Mouse (Mus musculus) liver, postnatal 0 days (tissue): ENCODE measurements around the gene Uqcrh. TPM values are rescaled to one million over a fixed set of nuclear protein-coding genes. Genes with fewer than 3 reads are reported as not detected.

Source experiments
- ATAC-seq: fragments of 200-750 bp; cut with Nextera tagmentation; 2 replicates; pipeline ENCODE4 v1.8.0; 2017; ENCODE audit warnings: mild to moderate bottlenecking, moderate library complexity
- DNase-seq: peaks from one replicate; pipeline ENCODE4 v3.0.0-alpha.2; 2016
- H3K27ac ChIP-seq: fragments of 300-500 bp; sonication (generic); 2 replicates; pipeline ENCODE4 v1.5.1; 2014; ENCODE audit warnings: antibody characterized with exemption, moderate library complexity, mild to moderate bottlenecking, low read depth
- H3K27me3 ChIP-seq: fragments of 300-500 bp; sonication (generic); 2 replicates; pipeline ENCODE4 v1.6.1; 2014; ENCODE audit warnings: low read length, control low read depth, mixed read lengths; ENCODE audit not compliant: insufficient read depth
- H3K36me3 ChIP-seq: fragments of 300-500 bp; sonication (generic); replicated peaks from 2 replicates; pipeline ENCODE4 v1.6.1; 2014; ENCODE audit warnings: mild to moderate bottlenecking, control low read depth, low read length, moderate library complexity, mixed read lengths; ENCODE audit not compliant: insufficient read depth
- H3K4me1 ChIP-seq: fragments of 300-500 bp; sonication (generic); 2 replicates; pipeline ENCODE4 v1.6.1; 2014; ENCODE audit warnings: antibody characterized with exemption, mild to moderate bottlenecking, control low read depth; ENCODE audit not compliant: insufficient read depth
- H3K4me2 ChIP-seq: fragments of 300-500 bp; sonication (generic); 2 replicates; pipeline ENCODE4 v1.6.1; 2014; ENCODE audit warnings: low read depth, mild to moderate bottlenecking, low read length, moderate library complexity, mixed read lengths
- H3K4me3 ChIP-seq: fragments of 300-500 bp; sonication (generic); 2 replicates; pipeline ENCODE4 v1.5.1; 2014; ENCODE audit warnings: low read depth, low read length
- H3K9ac ChIP-seq: fragments of 300-500 bp; sonication (generic); replicated peaks from 2 replicates; pipeline ENCODE4 v1.6.1; 2014; ENCODE audit warnings: mild to moderate bottlenecking, moderate library complexity
- H3K9me3 ChIP-seq: fragments of 300-500 bp; sonication (generic); 2 replicates; pipeline ENCODE4 v1.6.1; 2016; ENCODE audit warnings: mild to moderate bottlenecking, control low read depth, low read length, mixed read lengths
- CTCF ChIP-seq: sonication (generic); IDR thresholded peaks from 2 replicates; pipeline ENCODE4 v1.5.1; 2016; ENCODE audit warnings: antibody characterized with exemption, low read depth
- EP300 ChIP-seq: IDR thresholded peaks from 2 replicates; pipeline ENCODE4 v1.6.1; 2016; ENCODE audit warnings: antibody characterized with exemption, low read depth, mild to moderate bottlenecking
- WGBS: fragments of 180-500 bp; shearing (Covaris S2); extraction: QIAGEN DNeasy Blood & Tissue Kit; methylation state at CpG from one replicate; pipeline ENCODE4 v1.1.7; 2014; ENCODE audit not compliant: insufficient replicate concordance; 5-methylcytosine and 5-hydroxymethylcytosine counted together
- polyA plus RNA-seq: library from polyadenylated mRNA; unstranded; fragments of >200 nt; fragmentation: Nextera tagmentation; extraction: Ambion mirVana; gene quantifications from 2 replicates; pipeline ENCODE4 v1.2.1, GENCODE M21; 2015

The Uqcrh gene
- polyA plus RNA-seq, 1 experiment from 2014 or later: 563 TPM

DNA sequence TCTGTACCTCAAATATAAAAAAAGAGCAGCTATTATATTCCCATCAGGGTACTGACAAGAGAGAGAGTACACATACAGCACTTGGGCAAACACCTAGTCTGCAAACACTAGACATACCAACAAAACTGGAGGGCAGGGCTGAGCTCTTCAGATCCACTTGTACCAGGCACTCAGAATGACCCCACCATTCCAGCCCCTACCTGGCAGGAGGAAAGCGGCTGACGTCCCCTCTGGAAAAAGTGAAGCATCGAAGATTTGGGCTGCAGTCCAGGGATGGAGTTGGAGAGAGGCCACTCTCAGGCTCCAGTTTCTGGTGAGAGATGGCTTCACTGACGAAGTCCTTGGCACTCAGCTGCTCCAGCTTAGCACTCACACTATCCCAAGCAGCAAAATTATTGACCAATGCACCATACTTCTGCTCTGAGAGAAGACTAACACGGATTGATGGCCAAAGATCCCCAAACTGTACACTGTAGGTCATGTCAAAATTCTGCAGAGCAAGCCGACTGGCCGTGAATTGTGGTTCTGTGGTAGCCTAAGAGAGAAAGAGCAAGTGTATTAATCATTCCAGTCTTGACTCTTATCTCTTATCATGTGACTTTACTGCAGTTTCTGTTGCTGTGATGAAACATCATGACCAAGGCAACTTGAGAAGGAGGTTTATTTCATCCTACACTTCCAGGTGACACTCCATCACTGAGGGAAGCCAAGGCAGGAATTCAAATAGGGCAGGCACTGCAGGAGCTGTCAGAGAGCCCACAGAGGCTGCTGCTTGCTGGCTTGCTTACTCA, 26.5 kb downstream of the Uqcrh start:
- no peak for ATAC-seq
- Histone ChIP-seq H3K36me3 (no peaks in the 10 kb centered on the region; the same call in none of the 2 replicates), H3K27me3 (no peaks in the 10 kb centered on the region), H3K27ac (no peak overlapping the region), H3K9me3 (no peaks in the 10 kb centered on the region), H3K9ac (no peak overlapping the region), H3K4me1 (peaks cover 5% of the 10 kb centered on the region; the same call in 1 of the 2 replicates), H3K4me3 (no peak overlapping the region), H3K4me2 (no peak overlapping the region)
- 67% methylated on average over 7 of the region's 7 CpGs for WGBS
- TF ChIP-seq EP300: no peak
- no peak for TF ChIP-seq CTCF
- no peak for DNase-seq

GRCm38 (mm10) chr4:116047681-116048080, 27.2 kb downstream of the Uqcrh start:
- Histone ChIP-seq H3K4me3 (no peak overlapping the region), H3K9ac (no peak overlapping the region), H3K27me3 (no peaks in the 10 kb centered on the region), H3K4me1 (peaks cover 5% of the 10 kb centered on the region; the same call in 1 of the 2 replicates), H3K36me3 (no peaks in the 10 kb centered on the region; the same call in none of the 2 replicates), H3K9me3 (no peaks in the 10 kb centered on the region), H3K4me2 (no peak overlapping the region), H3K27ac (no peak overlapping the region)
- DNase-seq (no peak), ATAC-seq (no peak)
- no peak for TF ChIP-seq CTCF
- TF ChIP-seq EP300: no peak
- 94% methylated on average over 1 of the region's 1 CpGs for WGBS

GRCm38 (mm10) chr4:116046604-116047003, 28.3 kb downstream of the Uqcrh start:
- no peak overlapping the region for H3K4me2 ChIP-seq
- DNase-seq: no peak
- ATAC-seq: no peak

DNA sequence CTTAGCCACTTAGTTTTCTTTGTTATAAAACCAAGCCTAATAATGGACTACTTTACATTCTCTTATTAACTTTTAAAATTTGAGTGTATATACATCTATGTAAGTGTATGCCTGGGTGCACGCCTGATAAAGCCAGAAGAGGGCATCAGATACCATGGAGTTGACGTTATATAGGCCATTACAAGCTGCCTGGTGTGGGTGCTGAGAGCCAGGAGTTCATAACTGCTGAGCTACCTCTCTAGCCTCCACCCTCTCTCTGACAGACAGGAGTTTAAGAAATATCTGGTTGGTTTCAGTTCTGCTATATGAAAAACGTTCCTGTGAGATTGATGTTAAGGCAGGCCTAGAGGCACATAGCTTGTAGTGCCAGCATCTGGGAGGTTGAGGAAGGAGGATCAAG, 32.7 kb downstream of the Uqcrh start:
- no peak for DNase-seq
- Histone ChIP-seq H3K27me3 (no peaks in the 10 kb centered on the region), H3K4me3 (no peak overlapping the region), H3K4me1 (0 out of 2 replicates have a peak, but pooled peaks cover 5% of the 10 kb centered on the region), H3K4me2 (no peak overlapping the region), H3K9ac (no peak overlapping the region), H3K36me3 (no peaks in the 10 kb centered on the region; the same call in none of the 2 replicates), H3K27ac (no peak overlapping the region), H3K9me3 (no peaks in the 10 kb centered on the region)
- TF ChIP-seq CTCF (peak; percentile 34; the same call in 1 of the 2 replicates), EP300 (no peak)
- no peak for ATAC-seq
- WGBS: 65% methylated on average over 3 of the region's 3 CpGs

More at GRCm38 (mm10) chr4:116046604-116047003, 28.3 kb downstream of the Uqcrh start:
- no peaks in the 10 kb centered on the region; the same call in none of the 2 replicates for H3K36me3 ChIP-seq
- H3K9me3 ChIP-seq: no peaks in the 10 kb centered on the region
- 74% methylated on average over 2 of the region's 2 CpGs for WGBS
- H3K4me1 ChIP-seq: no peaks in the 10 kb centered on the region
- no peak for TF ChIP-seq CTCF
- TF ChIP-seq EP300: no peak
- H3K27me3 ChIP-seq: no peaks in the 10 kb centered on the region
- H3K9ac ChIP-seq: no peak overlapping the region
- no peak overlapping the region for H3K4me3 ChIP-seq
- H3K27ac ChIP-seq: no peak overlapping the region

- Histone ChIP-seq H3K4me1 (0 out of 2 replicates have a peak, but pooled peaks cover 5% of the 10 kb centered on the region), H3K9ac (no peak overlapping the region), H3K27me3 (no peaks in the 10 kb centered on the region), H3K36me3 (peaks cover 3% of the 10 kb centered on the region), H3K9me3 (no peaks in the 10 kb centered on the region), H3K4me3 (no peak overlapping the region), H3K4me2 (no peak overlapping the region), H3K27ac (peak overlapping the region; percentile 69)
- ATAC-seq: peak; percentile 82
- 71% methylated on average over 2 of the region's 2 CpGs for WGBS
- DNase-seq: no peak
- TF ChIP-seq CTCF (no peak), EP300 (peak; percentile 81)
These were observed 34.4 kb downstream of the Uqcrh start for GRCm38 (mm10) chr4:116040466-116040865.

DNA sequence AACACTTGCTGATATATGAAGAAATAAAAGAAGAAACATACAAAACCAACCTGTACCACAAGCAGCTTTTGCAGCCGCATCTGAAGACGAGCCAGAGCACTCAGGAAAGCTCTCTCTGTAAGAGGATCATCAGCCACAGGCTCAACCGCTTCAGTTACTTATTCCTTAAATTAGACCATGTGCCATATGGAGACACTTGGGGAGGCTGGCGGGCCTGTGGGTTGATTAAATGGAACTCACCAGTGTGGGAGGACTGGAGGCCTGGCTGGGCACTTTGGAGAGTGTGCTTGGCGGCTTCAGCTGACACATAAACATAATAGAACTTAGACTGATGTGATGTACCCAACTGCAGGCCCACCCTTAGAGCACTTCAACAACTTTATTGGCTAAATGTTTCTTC, 41.5 kb downstream of the Uqcrh start:
- no peak overlapping the region for H3K4me2 ChIP-seq
- WGBS: 89% methylated on average over 5 of the region's 5 CpGs
- peaks cover 3% of the 10 kb centered on the region; the same call in 1 of the 2 replicates for H3K4me1 ChIP-seq
- ATAC-seq: no peak
- H3K4me3 ChIP-seq: no peak overlapping the region
- no peak overlapping the region for H3K9ac ChIP-seq
- H3K27ac ChIP-seq: no peak overlapping the region
- no peaks in the 10 kb centered on the region for H3K27me3 ChIP-seq
- no peak for DNase-seq
- TF ChIP-seq CTCF (no peak), EP300 (no peak)
- peaks cover 17% of the 10 kb centered on the region for H3K36me3 ChIP-seq
- no peaks in the 10 kb centered on the region for H3K9me3 ChIP-seq
